ENCODE assay signal across 8 mouse cellular contexts in genomic region chr5:114443566-114444367, GRCm38 (mm10). TPM values are rescaled to one million over a fixed set of nuclear protein-coding genes. Genes with fewer than 3 reads are reported as not detected.
A peak's percentile ranks its signal among the peaks of the same experiment; 100 is the strongest.
DNase-seq lines count a peak whose midpoint lies in the region; ATAC-seq lines count a peak whose summit lies in the region.

TSS of gene Mmab (minus strand) at chr5:114444060.
TSS of gene Mvk (plus strand) at chr5:114444269.

- peak within 1 kb of the TSS; percentile 75 for H3K9ac ChIP-seq in forebrain, embryonic 14.5 days (ENCODE audit: low read length)
- peak within 1 kb of the TSS; percentile 78 for H3K9ac ChIP-seq in neural tube, embryonic 15.5 days (replicated peaks)

- DNase-seq in ES-CJ7 (ENCODE audit: low read depth, low spot score) = peak; percentile 99
- DNase-seq in cerebellum, adult 11 months = peak; percentile 97
- peak; percentile 100 for DNase-seq in forebrain, embryonic 14.5 days (ENCODE audit: low spot score)
- peak; percentile 97 to 98 for DNase-seq in heart, postnatal 14 days
- peak; percentile 99 for DNase-seq in layer of hippocampus, adult 11-12 months (ENCODE audit: low spot score)
- DNase-seq in lung, adult 18-20 months = peak; percentile 98 to 99
- DNase-seq in testis, postnatal 14 days (ENCODE audit: low spot score) = peak; percentile 99

- peaks cover 7% of the 10 kb centered on the region for H3K4me1 ChIP-seq in forebrain, embryonic 14.5 days (ENCODE audit: control insufficient read depth, insufficient read depth, low read length)
- H3K4me1 ChIP-seq in neural tube, embryonic 15.5 days = peaks cover 24% of the 10 kb centered on the region

- intact Hi-C loops in heart, postnatal 14 days (cut with DNase I) = no loop called here

- peak; percentile 99 for ATAC-seq in forebrain, embryonic 14.5 days
- ATAC-seq in neural tube, embryonic 15.5 days (ENCODE audit: low FRiP score) = peak; percentile 98

- peak within 1 kb of the TSS; percentile 49; the same call in 1 of the 2 replicates for H3K27ac ChIP-seq in forebrain, embryonic 14.5 days (ENCODE audit: low read depth, low read length)
- peak within 1 kb of the TSS; percentile 84 for H3K27ac ChIP-seq in neural tube, embryonic 15.5 days (replicated peaks)

- 3% methylated on average over 43 of the region's 43 CpGs for WGBS in forebrain, embryonic 14.5 days
- 3% methylated on average over 43 of the region's 43 CpGs for WGBS in neural tube, embryonic 15.5 days

- H3K36me3 ChIP-seq in forebrain, embryonic 14.5 days (ENCODE audit: control insufficient read depth, insufficient read depth, low read length) = peaks cover 13% of the 10 kb centered on the region; the same call in 1 of the 2 replicates
- H3K36me3 ChIP-seq in neural tube, embryonic 15.5 days = peaks cover 11% of the 10 kb centered on the region

- no peaks in the 10 kb centered on the region for H3K9me3 ChIP-seq in forebrain, embryonic 14.5 days (replicated peaks; ENCODE audit: control insufficient read depth, low read length)
- no peaks in the 10 kb centered on the region for H3K9me3 ChIP-seq in neural tube, embryonic 15.5 days (replicated peaks)

- no peaks in the 10 kb centered on the region for H3K27me3 ChIP-seq in forebrain, embryonic 14.5 days (replicated peaks; ENCODE audit: control insufficient read depth, insufficient read depth, low read length)
- H3K27me3 ChIP-seq in neural tube, embryonic 15.5 days (replicated peaks) = no peaks in the 10 kb centered on the region

- H3K4me3 ChIP-seq in forebrain, embryonic 14.5 days (ENCODE audit: low read depth, low read length) = peak within 1 kb of the TSS; percentile 68
- peak within 1 kb of the TSS; percentile 76 for H3K4me3 ChIP-seq in neural tube, embryonic 15.5 days (replicated peaks)

- peak within 1 kb of the TSS; percentile 86 for H3K4me2 ChIP-seq in forebrain, embryonic 14.5 days (ENCODE audit: low read length)
- peak within 1 kb of the TSS; percentile 83 for H3K4me2 ChIP-seq in neural tube, embryonic 15.5 days

RNA-seq across cellular contexts. Expression of gene Mmab, which starts in this region (rescaled TPM):
- 18.2 and 18.6 TPM in 2 replicates for polyA plus RNA-seq in forebrain, embryonic 14.5 days (2014; fragmentation: Nextera tagmentation; extraction: Ambion mirVana)
- 10 to 100 TPM; 11.0 to 11.3 TPM for total RNA-seq in heart, postnatal 14 days (2021)
- 36.1 and 37.4 TPM in 2 replicates for polyA plus RNA-seq in neural tube, embryonic 15.5 days (2015; fragmentation: Nextera tagmentation; extraction: Ambion mirVana)

RNA-seq across cellular contexts. Expression of gene Mvk, which starts in this region (rescaled TPM):
- 55.9 and 58.6 TPM in 2 replicates for polyA plus RNA-seq in forebrain, embryonic 14.5 days (2014; fragmentation: Nextera tagmentation; extraction: Ambion mirVana)
- 10 to 100 TPM in 1 of 2 experiments, 1 to 10 TPM in 1; 9.9 to 11.7 TPM for total RNA-seq in heart, postnatal 14 days (2021)
- 70.2 and 78.1 TPM in 2 replicates for polyA plus RNA-seq in neural tube, embryonic 15.5 days (2015; fragmentation: Nextera tagmentation; extraction: Ambion mirVana)

Comparison
In these comparisons a context has a peak if more than half of its experiments do, and no peak if none do; other contexts are left out.
1. Peak in every context shown above with its lines: DNase-seq, ATAC-seq, H3K4me3 ChIP-seq and H3K27ac ChIP-seq.